Mouse (Mus musculus) naive thymus-derived CD4-positive, alpha-beta T cell, adult 2 months (primary cell): ENCODE results near the gene Krt79.

Experiments
- DNase-seq: peaks from one replicate; pipeline ENCODE4 v3.0.0-alpha.2; 2011; ENCODE audit warnings: low read depth

Gene Krt79

DNA sequence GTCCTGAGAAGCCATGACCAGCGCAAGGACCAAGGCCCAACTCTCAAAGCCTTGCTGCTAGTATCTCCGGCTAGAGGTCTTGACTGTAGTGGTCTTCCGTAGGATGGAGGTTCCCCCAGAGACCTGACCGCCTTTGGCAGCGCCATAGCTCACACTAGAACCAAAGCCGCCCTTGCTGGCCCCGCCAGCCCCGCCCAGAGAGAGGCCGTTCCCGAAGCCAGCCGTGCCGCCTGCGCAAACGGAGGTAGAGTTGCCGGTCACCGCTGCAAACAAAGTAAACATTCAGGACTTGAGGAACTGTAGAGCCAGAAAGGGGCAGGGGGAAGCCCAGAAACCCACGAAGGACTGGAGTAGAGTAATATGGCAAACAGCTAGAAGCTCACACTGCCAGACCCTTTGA, 10.5 kb downstream of the Krt79 start:
- DNase-seq, result no peak

DNA sequence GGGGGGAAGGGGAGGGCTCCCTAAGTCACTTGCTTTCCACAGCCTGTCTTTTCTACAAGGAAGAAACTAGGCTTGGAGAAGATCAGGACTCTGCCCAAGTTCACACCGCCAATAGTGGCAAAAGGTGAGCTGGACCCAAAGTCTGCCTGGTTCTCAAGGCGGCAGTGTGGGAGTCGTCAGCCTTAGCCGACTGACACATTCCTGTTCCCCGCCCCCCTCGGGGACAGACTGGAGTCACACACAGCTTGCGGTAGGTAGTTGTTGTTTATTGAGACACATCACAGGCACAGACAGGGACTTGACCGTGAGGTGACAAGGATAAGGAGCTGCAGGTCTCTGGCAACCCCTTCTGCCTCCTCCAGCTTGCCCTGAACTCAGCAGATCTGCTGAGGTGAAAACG, 11.0 kb downstream of the Krt79 start:
- DNase-seq, result no peak

DNA sequence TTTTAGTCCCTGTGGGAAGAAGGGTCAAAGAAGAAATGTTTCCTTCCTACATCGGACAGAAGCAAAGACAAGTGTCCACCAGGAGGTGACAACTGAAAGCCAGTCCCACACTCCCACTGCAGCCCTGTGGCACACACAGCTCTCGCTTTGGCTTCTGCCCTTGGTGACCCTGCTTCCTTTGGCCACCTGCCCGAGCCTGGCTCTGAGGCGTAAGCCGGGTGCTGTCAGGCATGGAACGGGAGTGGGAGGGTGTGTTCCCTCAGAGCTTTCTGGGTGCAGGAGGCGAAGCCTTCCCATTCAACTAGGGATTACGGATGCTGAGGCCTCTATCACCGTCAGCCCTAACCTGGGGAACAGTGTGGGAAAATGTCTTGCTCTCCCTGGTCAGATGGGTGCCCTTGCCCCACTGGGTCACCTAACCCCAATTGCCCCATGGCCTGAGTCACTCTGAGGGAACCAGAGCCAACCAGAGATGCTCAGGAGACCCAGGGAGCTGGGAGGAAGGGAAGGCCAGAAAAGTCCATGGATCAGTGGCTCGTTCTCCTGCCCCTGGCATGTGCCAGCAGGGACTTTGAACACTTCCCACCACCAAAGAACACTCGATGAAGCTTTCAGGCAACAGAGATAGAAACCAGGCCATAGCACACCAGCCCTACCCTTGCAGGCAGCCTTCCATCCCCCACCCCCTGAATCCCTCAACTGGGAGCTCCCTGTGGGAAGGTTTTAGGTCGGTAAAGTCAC, 12.6 kb downstream of the Krt79 start:
- no peak for DNase-seq

DNA sequence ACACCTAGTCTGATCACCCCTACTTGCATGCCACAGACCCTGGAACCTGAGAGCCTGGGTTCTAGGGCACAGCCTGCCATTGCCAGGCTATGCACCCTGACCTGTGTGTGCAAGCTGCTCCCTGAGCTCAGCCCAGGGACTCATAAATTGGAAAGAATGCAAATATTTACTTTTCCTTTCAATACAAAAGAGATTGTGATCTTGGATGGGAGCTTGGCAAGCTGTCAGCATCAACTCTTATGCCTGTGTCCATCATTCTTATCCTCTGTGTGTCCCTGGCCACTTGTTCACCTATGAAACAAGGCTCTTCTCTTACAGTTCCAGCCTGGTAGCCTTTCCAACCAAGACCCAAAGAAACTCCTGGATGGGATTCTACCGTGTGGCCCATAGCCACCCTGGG, 15.1 kb downstream of the Krt79 start:
- no peak for DNase-seq

DNA sequence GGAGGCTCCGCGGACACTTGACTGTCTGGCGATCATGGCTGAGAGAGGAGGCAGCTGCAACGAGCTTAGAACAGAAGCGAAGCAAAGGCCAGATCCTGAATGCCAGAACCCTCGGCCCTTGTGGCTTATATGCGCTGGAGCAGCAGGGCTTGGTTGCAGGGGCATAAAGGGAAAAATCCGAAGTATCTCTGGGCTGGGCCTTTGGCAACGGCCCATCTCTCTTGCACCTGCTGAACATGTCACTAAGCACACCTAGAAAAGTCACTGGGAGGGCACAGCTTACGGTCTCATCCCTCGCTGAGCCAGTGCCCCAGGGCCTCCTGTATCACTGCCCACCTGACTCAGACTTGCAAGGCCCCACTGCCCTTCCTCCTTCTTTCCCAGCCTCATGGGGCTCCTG, 15.5 kb downstream of the Krt79 start, which contains the start of gene Krt4:
Gene Krt4 (minus strand): TSS at position 101 of the 400 bp plus-strand sequence.
- DNase-seq, result no peak

DNA sequence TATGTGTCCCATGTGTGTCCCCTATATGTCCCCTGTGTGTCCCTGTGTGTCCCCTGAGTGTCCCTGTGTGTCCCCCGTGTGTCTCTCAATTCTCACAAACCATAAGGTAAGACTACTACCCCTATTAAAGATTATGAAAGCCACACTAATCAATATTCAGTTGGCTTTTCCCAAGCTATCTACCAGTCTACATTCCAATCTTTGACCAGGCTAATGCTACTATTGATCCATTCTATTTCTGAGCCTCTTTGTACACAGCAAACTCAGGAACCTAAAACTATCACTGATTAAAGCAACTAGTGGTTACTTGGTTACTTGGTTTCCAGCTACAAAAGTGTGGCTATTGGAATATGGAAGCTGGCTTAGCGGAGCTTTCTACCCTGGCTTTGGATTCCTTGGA, 17.8 kb downstream of the Krt79 start:
- DNase-seq, result no peak

DNA sequence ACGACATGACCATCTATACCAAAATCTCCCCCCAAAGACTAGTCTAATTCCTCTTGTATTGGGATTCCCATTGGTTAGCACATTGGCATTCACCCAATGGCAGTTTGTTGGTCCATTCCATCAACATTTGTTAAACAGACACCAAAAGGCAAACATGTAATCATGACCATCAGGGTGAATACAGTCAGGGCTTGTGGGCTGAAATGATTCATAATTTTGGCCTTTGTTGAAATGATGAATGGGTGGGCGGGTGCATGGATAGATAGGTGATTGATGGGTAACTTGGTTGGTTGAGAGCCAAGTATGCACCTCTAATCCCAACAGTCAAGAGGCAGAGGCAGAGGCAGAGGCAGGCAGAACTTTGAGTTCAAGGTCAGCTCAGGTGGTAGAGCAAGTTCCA, 24.1 kb downstream of the Krt79 start:
- no peak for DNase-seq

DNA sequence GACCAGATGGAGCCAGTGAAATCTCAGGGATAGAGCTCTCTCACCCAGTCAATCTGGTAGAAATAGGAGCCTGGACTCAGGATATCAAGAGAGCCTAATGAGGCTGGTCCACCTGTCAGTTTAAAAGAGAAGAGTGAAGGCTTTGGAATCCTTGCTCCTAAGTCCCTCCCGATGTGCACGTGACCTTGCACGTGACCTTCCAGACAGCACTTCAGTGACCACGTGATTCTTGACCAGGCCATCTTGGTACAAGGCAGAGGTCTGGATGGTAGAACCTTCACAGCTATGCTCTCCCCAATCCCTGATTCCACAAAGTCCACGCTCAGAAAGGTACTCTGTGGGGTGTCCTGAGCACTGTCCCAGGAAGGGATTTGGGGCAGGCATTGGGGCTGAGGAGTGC, 35.3 kb downstream of the Krt79 start:
- no peak for DNase-seq

DNA sequence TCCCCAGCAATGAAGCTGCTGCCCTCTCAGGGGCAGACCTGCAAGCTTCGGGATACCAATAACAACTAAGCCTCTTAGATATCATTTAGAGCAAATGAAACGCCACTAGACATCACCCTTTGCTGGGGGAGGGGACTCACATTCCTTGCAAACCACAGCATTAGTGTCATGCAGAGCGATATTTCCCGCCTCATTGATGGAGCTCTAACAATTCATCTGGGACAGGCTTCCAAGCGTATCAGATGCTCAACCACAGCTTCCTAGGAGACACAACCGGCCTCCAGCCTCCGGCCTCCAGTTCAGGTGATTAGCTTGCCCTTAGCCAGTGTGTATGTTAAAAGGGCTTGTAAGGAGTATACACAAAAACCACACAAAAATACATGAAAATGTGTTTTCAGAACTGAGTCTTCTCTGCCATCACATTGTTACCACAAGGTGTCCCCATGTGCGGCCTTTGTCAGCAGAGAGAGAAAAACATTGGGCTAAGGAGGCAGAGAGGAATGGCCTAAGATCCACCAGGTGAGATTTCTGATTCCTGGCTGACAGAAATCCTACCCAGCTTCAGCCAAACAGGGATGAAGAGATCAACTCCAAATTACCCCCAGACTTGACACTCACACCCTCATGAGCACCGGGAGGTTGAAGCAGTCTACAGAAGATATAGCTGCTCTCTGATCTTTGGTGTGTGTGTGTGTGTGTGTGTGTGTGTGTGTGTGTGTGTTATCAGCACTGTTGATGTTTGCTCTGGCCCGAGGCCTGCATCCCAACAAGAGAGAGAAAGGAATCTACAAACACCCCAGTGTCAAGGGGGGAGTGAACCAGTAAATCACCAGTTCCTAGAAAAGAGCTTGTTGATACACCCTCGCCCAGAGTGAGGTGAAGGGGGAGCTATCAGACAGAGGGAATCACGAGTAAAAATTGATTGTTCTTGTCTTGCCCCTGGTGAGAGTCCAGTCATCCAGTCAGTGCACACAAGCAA, 37.7 kb downstream of the Krt79 start:
- DNase-seq, result no peak

DNA sequence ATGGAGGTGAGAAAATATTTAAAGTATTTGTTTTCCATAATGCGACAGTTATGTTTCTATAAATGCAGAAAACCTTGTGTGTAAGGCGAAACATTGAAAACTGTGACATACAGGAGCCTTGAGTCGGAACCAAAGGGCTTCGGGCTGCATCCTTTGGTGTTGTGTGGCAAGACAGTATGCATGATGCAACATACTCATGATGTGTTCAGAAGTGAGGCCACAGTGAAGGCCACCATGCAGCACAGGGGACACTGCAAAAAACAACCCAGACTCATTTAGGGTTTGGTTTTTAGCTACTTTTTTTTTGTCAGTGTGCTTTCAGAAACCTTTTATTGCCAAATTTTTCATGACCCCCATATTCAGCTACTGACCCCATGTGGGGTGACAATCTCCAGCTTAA, 44.9 kb downstream of the Krt79 start:
- no peak for DNase-seq

DNA sequence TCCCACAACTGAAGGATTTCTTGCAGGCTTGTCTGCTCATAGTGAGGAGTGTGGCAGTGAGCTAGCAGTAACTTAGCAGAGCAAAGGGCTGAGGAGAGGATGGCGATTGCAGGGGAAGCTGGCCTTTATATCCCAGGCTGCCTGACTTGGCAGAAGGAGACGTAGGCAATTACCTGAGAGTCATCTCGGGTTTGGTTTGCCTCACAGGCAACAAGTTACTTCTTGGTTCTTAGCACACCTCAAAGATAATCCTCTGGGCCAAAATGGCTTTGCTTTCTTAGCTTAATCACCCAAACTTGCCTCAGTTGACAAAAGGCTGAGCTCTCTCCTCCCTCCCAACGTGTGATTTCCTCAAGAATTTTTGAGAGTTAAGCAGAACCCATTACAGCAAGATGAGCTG, 47.3 kb downstream of the Krt79 start, which contains the start of gene Krt76:
Gene Krt76 (minus strand): TSS at position 101 of the 400 bp plus-strand sequence.
- no peak for DNase-seq

DNA sequence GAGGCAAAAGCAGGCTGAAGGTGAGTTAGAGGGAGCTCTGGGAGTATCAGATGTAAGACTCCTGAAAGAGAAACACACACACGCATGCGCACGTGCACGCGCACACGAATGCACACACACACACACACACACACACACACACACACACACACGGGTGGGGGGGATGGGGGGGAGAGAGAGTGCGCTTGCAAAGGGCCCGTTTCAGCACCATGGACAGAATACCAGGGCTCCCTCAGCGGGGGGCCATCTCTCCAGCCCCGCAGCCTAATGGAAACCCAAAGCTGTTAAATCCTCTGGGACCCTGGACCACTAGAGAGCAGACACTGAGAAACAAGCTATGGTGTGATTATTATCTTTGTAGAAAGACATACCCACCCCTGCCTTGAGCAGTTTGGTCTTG, 60.3 kb downstream of the Krt79 start:
- no peak for DNase-seq
